Mouse (Mus musculus): ENCODE results near the gene Grap2. TPM values are rescaled to one million over a fixed set of nuclear protein-coding genes. Genes with fewer than 3 reads are reported as not detected.

The Grap2 gene
- total and polyA plus RNA-seq, 3 experiments: 2.8 to 21.1 (median 4.6) TPM

GRCm38 (mm10) chr15:80571611-80572010 is 783 bp upstream of the Grap2 start:
- Histone ChIP-seq H3K9me3 (replicated peaks) (no peaks in the 10 kb centered on the region), H3K27me3 (ENCODE audit: insufficient read depth, low read length) (peaks cover 20% of the 10 kb centered on the region), H3K4me3 (ENCODE audit: low read depth, low read length) (no peak overlapping the region), H3K36me3 (replicated peaks) (no peaks in the 10 kb centered on the region), H3K4me1 (ENCODE audit: insufficient read depth, low read depth, low read length) (no peaks in the 10 kb centered on the region)
- no peak for ATAC-seq (ENCODE audit: extremely low read depth, insufficient number of reproducible peaks, low FRiP score, poor library complexity, severe bottlenecking)
- no peak for DNase-seq (ENCODE audit: low spot score)
- TF ChIP-seq CTCF (IDR thresholded peaks at IDR 0.05; ENCODE audit: low read depth, low read length): no peak
- TF ChIP-seq GATA2 (IDR thresholded peaks at IDR 0.05; ENCODE audit: borderline replicate concordance, low read depth, low read length): no peak
- TF ChIP-seq POLR2AphosphoS5 (IDR thresholded peaks at IDR 0.05; ENCODE audit: insufficient replicate concordance, low read depth, low read length): no peak
- TF ChIP-seq TAL1 (conservative IDR thresholded peaks at IDR 0.05; ENCODE audit: low read depth, low read length): no peak
- TF ChIP-seq GATA1 (IDR thresholded peaks at IDR 0.05; ENCODE audit: borderline replicate concordance, low read length): no peak

- ATAC-seq (ENCODE audit: extremely low read depth, insufficient number of reproducible peaks, low FRiP score, poor library complexity, severe bottlenecking) (no peak), DNase-seq (ENCODE audit: low spot score) (no peak)
- H3K27me3 ChIP-seq (ENCODE audit: insufficient read depth, low read length): peaks cover 15% of the 10 kb centered on the region
- H3K9me3 ChIP-seq (replicated peaks): no peaks in the 10 kb centered on the region
- no peaks in the 10 kb centered on the region for H3K4me1 ChIP-seq (ENCODE audit: insufficient read depth, low read depth, low read length)
- H3K36me3 ChIP-seq (replicated peaks): no peaks in the 10 kb centered on the region
- no peak overlapping the region for H3K4me3 ChIP-seq (ENCODE audit: low read depth, low read length)
- TF ChIP-seq TAL1 (conservative IDR thresholded peaks at IDR 0.05; ENCODE audit: low read depth, low read length) (no peak), CTCF (IDR thresholded peaks at IDR 0.05; ENCODE audit: low read depth, low read length) (no peak), GATA2 (IDR thresholded peaks at IDR 0.05; ENCODE audit: borderline replicate concordance, low read depth, low read length) (no peak), POLR2AphosphoS5 (IDR thresholded peaks at IDR 0.05; ENCODE audit: insufficient replicate concordance, low read depth, low read length) (no peak), GATA1 (IDR thresholded peaks at IDR 0.05; ENCODE audit: borderline replicate concordance, low read length) (no peak)
These were observed 572 bp downstream of the Grap2 start for GRCm38 (mm10) chr15:80572811-80573520.

- no peaks in the 10 kb centered on the region for H3K36me3 ChIP-seq (replicated peaks)
- no peak overlapping the region for H3K4me3 ChIP-seq (ENCODE audit: low read depth, low read length)
- ATAC-seq (ENCODE audit: extremely low read depth, insufficient number of reproducible peaks, low FRiP score, poor library complexity, severe bottlenecking): no peak
- DNase-seq (ENCODE audit: low spot score): no peak
- no peak for TF ChIP-seq TAL1 (conservative IDR thresholded peaks at IDR 0.05; ENCODE audit: low read depth, low read length)
- no peak for TF ChIP-seq CTCF (IDR thresholded peaks at IDR 0.05; ENCODE audit: low read depth, low read length)
- TF ChIP-seq GATA2 (IDR thresholded peaks at IDR 0.05; ENCODE audit: borderline replicate concordance, low read depth, low read length): no peak
- TF ChIP-seq GATA1 (IDR thresholded peaks at IDR 0.05; ENCODE audit: borderline replicate concordance, low read length): no peak
- no peak for TF ChIP-seq POLR2AphosphoS5 (IDR thresholded peaks at IDR 0.05; ENCODE audit: insufficient replicate concordance, low read depth, low read length)
- H3K4me1 ChIP-seq (ENCODE audit: insufficient read depth, low read depth, low read length): no peaks in the 10 kb centered on the region
- H3K9me3 ChIP-seq (replicated peaks): no peaks in the 10 kb centered on the region
- peaks cover 16% of the 10 kb centered on the region for H3K27me3 ChIP-seq (ENCODE audit: insufficient read depth, low read length)
These were observed 2.0 kb downstream of the Grap2 start for GRCm38 (mm10) chr15:80574211-80575040.

DNA sequence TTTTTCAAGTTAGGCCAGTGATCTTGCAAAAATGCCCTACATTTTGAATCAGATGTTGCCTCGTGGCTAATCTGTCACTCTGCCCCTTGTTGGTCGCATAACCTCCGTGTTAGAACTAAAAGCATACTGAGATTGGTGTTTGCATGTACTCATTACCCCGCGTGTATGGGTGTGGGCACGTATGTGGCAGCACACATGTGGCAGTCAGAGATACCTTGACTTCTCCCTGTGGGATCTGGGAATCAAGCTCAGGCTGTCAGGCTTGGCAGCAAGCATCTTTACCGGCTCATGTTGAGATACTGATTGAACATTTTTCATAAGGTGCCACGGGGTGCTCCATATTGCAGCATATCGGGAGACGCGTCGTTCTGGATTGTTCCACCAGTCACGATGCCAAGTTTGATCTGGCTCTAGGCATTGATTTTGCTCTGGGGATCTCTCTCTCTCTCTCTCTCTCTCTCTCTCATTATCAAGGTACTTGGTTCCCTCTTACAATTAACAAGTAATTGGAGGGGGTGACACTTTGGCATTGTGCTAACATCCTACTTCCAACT is 3.5 kb downstream of the Grap2 start:
- Histone ChIP-seq H3K4me1 (ENCODE audit: insufficient read depth, low read depth, low read length) (no peaks in the 10 kb centered on the region), H3K36me3 (replicated peaks) (no peaks in the 10 kb centered on the region), H3K27me3 (ENCODE audit: insufficient read depth, low read length) (peaks cover 10% of the 10 kb centered on the region), H3K4me3 (ENCODE audit: low read depth, low read length) (no peak overlapping the region), H3K9me3 (replicated peaks) (no peaks in the 10 kb centered on the region)
- TF ChIP-seq CTCF (IDR thresholded peaks at IDR 0.05; ENCODE audit: low read depth, low read length) (no peak), TAL1 (conservative IDR thresholded peaks at IDR 0.05; ENCODE audit: low read depth, low read length) (no peak)
- ATAC-seq (ENCODE audit: extremely low read depth, insufficient number of reproducible peaks, low FRiP score, poor library complexity, severe bottlenecking) (no peak), DNase-seq (ENCODE audit: low spot score) (no peak)

DNA sequence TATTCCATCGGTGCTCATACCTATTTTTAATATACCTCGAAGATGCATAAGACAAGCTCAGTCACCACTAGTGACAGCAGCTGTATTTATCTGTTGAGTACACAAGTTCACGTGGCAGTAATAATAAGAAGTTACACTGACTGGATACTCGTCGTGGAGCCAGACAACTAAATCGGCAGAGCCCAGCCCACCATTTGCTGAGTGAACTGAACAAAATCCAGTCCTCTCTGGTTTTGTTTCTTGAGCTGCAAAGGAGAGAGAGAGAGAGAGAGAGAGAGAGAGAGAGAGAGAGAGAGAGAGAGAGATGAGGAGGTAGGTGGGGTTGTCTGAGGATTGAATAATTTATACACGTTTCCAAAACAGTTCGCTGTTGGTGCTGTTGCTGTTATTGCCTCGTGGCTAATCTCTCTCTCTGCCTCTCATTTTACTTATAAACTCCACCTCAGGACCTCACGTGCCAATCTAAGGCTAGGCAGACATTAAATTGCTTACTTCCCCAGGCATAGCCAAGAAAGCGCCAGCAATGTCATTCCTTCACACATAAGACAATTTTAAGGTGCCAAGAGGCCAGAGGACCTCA is 4.1 kb downstream of the Grap2 start:
- H3K4me3 ChIP-seq (ENCODE audit: low read depth, low read length): no peak overlapping the region
- TF ChIP-seq CTCF (IDR thresholded peaks at IDR 0.05; ENCODE audit: low read depth, low read length) (no peak), TAL1 (conservative IDR thresholded peaks at IDR 0.05; ENCODE audit: low read depth, low read length) (no peak), POLR2AphosphoS5 (IDR thresholded peaks at IDR 0.05; ENCODE audit: insufficient replicate concordance, low read depth, low read length) (no peak)
- peaks cover 13% of the 10 kb centered on the region for H3K27me3 ChIP-seq (ENCODE audit: insufficient read depth, low read length)
- H3K4me1 ChIP-seq (ENCODE audit: insufficient read depth, low read depth, low read length): no peaks in the 10 kb centered on the region
- DNase-seq (ENCODE audit: low spot score) (no peak), ATAC-seq (ENCODE audit: extremely low read depth, insufficient number of reproducible peaks, low FRiP score, poor library complexity, severe bottlenecking) (no peak)
- H3K36me3 ChIP-seq (replicated peaks): no peaks in the 10 kb centered on the region
- H3K9me3 ChIP-seq (replicated peaks): no peaks in the 10 kb centered on the region

All from G1E (cell line).